Mouse (Mus musculus): ENCODE results near the gene Ier5. TPM values are rescaled to one million over a fixed set of nuclear protein-coding genes. Genes with fewer than 3 reads are reported as not detected.

Gene Ier5
- total RNA-seq, 2 experiments from 2014 or later: 28.2 to 28.6 TPM

GRCm38 (mm10) chr1:155102631-155103030, 3.2 kb upstream of the Ier5 start:
- DNase-seq (ENCODE audit: extremely low spot score in 1 of 2, low spot score in 1 of 2): no peak

DNA sequence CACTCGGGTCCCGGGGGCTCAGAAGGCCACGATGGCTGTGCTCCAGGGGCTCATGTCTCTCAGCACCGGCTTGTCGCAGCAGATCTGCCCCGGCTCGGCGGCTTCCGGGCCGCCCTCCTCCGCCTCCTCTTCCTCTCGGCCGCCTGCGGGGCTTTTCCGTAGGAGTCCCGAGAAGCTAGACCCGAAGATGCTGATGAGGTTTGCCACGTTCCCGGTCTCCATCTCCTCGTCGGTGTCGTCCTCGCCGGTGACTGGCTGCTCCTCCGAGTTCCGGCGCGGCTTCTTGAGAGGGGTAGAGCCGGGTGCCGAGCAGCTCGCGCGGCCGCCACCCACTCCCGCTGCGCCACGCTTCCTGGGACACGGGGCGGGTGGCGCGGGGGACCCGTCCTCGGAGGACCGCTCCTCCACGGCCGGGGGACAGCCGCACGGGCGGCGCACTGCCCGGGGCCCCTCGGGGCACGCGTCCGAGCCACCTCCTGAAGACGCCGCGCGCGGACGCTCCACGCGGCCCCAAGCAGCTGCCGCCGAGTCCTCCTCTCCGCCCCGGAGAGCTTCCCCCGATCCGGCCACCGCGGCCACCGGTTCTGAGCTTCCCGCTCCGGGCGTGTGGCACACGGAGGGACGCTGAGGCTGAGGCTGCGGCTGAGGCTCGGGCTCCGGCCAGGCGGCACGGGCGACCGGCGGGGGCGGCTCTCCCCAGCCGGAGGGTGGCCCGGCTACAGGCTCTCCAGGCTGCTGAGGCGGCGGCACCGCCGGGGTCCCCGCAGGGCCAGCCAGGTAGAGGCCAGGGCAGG, 753 bp downstream of the Ier5 start:
- DNase-seq (ENCODE audit: extremely low spot score in 1 of 2, low spot score in 1 of 2): peak; percentile 48 to 61

GRCm38 (mm10) chr1:155097931-155098485, 1.4 kb downstream of the Ier5 start:
- no peak for DNase-seq (ENCODE audit: extremely low spot score in 1 of 2, low spot score in 1 of 2)

- no peak for DNase-seq (ENCODE audit: extremely low spot score in 1 of 2, low spot score in 1 of 2)
Measured at GRCm38 (mm10) chr1:155097354-155097753, 2.1 kb downstream of the Ier5 start.

DNA sequence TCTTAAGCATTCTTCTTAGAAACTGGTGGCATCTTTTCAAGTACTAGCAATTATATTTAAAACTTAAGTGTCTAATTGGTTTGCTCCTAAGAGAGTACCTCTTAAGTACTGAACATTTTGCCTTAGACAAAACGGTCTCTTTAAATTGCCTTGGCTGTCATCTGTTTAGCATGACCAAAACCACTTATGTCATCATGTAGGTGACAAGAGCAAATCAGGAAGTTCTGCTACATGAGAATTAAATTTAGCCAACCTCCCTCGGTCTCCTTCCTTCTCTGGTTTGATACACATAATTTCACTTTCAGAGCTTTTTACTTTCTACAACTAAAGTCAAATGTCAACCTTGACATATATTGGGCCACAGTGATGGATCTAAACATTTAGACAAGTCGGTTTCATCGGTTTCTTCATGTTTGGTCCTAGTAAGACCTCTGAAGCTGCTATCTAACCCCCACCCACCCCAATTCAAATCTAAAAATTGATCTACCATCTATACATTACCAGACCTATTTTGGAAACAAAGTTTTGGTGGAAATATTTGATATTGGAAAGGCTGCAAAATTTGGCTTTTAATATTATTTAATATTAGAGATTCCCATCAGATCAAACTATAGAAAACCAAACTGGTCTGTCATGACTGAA, 2.7 kb downstream of the Ier5 start:
- no peak for DNase-seq (ENCODE audit: extremely low spot score in 1 of 2, low spot score in 1 of 2)

DNA sequence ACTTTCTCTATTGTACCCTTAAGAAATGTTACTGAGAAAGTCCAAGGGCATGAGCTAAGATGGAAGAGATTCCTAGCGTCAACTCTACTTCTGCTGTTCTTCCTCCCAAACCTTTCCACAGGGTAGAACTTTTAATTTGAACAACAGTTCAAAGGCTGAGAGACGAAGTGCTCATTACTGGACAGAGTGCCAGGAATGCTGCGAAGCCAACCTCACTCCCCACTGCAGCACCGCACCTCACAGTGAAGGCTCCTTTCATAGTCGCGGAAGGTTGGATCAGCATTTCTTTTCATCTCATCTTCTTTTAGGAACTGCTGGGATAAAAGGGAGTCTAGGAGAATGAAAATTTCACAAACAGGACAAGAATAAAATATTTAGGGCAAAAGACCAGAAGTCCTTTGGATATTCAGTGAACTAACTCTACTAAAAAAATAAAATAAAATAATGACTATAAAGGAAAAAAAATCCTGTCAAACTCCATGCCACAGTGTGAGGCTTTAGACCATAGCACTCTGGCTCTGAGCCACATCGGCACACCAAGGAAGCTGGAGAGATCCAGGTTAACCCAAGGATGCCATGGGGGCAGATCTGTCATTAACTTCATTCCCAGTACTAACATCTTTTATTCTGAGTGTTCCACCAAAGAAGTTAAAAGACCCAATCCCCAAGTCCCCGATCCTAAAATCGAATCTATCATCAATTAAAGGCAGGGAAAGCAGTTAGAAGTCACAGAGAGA, 5.3 kb downstream of the Ier5 start:
- DNase-seq (ENCODE audit: extremely low spot score in 1 of 2, low spot score in 1 of 2): no peak

- DNase-seq (ENCODE audit: extremely low spot score in 1 of 2, low spot score in 1 of 2): no peak
Measured at GRCm38 (mm10) chr1:155093145-155093791, 6.2 kb downstream of the Ier5 start.

DNA sequence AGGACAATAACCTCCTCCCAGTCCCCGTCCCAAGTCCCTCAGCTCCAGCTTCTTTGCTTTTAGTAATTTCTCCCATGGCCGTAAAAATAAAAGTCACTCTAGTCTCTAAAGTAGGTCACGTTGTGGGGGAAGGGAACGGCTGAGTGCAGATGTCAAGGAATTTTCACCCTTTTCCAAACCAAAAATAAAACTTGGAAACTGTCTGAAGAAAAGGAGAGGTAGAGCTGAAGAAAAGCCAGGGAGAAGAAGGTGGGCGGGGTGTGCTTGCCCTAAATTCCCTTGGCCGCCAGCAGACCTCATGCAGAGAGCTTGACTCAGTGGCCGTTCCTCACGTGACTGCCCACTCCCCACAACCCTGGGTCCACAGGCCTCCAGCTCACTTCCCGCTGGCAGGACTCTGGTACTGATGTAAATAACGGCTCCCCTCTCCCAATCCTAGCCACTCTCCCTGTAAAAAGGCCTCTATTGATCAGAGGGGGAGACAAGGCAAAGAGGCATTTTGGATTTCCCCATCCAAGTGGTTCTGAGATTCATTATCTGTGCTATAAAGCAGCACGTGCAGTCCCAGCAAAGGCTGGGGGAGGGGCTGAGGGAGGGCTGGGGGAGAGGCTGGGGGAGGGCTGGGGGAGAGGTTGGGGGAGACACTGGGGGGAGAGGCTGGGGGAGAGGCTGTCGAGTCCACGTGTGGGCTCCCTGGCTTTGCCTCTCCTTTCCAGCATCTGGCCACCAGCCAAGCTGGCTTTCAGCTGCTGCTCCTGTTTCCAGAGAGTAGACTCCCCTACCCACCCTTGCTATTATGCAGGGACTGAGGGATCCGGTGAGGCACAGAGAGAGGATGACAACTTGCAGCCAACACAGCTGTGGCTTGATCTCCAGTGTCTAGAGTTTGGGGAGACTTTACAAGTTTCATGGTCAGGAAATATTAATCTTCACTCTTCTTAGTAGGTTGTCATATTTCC, 7.3 kb downstream of the Ier5 start:
- peak in 1 of 2 experiments; percentile 56 for DNase-seq (ENCODE audit: extremely low spot score in 1 of 2, low spot score in 1 of 2)

GRCm38 (mm10) chr1:155091374-155091841, 8.0 kb downstream of the Ier5 start:
- DNase-seq (ENCODE audit: extremely low spot score in 1 of 2, low spot score in 1 of 2): no peak

DNA sequence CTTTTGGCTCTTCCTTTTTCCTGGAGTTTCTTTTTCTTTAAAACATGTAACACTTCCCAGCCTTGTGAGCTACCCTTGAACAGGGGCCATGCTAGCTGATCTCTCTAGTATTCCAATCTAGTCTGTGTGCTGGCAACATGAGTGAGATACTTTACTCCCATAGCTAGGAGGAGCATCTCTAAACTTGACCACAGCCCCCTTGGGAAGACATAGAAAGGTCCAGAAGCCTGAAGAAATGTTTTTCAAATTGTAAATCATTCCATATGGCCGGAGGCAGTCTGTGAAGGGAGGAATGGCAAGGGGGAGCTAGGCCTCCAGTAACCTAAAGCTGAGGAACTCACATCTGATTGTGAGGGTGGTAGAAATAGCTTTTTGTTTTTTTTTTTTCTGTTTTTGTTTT, 8.7 kb downstream of the Ier5 start:
- no peak for DNase-seq (ENCODE audit: extremely low spot score in 1 of 2, low spot score in 1 of 2)

GRCm38 (mm10) chr1:155090327-155090726, 9.1 kb downstream of the Ier5 start:
- DNase-seq (ENCODE audit: extremely low spot score in 1 of 2, low spot score in 1 of 2): no peak

DNA sequence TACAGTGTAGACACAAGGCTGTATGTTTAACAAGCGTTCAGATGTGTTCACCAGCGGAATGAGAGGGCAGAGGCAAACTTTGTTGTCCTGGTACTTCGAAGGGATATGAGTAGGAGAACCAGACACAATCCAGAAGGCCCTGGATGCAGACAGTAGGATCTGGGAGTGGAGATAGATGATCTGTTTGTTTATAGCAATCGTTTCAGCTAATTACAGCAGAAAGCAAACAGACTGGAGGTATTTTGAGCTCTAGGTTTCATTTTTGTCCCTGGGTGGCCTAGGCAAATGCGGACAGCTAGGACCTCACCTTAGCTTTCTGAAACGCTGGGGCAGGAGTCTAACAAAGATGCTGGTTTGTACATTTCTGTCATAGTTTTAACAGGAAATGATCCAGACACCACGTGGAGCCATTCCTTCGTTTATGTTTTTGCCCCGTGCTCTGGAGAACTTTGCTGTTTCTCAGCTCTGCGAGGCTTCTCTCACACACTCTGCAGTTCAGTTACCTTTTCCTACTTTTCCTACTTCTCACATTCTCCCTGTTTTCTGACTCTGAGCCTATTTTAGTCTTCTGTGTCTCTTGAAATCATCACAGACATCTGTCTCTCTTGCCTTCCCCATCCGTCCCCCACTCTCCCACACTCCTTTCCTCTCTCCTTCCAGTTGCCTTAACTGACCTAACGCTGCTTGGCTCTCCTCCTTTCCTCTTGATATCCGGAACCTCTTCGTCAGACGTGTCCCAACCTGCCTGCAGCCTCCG, 10.4 kb downstream of the Ier5 start:
- no peak for DNase-seq (ENCODE audit: extremely low spot score in 1 of 2, low spot score in 1 of 2)

DNA sequence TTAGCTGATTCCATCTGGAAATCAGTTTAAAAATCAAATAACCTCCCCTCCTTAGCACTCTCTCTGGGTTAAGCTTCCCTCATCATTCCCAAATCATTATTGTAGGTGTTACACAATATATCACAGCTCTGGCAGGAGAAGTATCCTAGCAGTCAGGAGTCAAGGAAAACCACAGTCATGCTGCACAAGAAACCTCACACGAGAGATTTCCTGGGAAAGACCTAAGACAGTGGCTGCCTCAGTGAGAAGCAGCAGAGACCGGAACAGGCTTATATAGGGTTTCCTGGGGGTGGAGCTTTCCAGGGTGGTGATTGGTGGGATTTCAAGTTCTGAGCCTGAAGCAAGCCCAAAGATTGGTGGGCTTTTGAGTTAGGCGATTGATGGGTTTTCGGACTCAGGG, 11.4 kb downstream of the Ier5 start:
- DNase-seq (ENCODE audit: extremely low spot score in 1 of 2, low spot score in 1 of 2): no peak

- no peak for DNase-seq (ENCODE audit: extremely low spot score in 1 of 2, low spot score in 1 of 2)
Measured at GRCm38 (mm10) chr1:155086893-155087292, 12.5 kb downstream of the Ier5 start.

- no peak for DNase-seq (ENCODE audit: extremely low spot score in 1 of 2, low spot score in 1 of 2)
Measured at GRCm38 (mm10) chr1:155086416-155086815, 13.0 kb downstream of the Ier5 start.

- DNase-seq (ENCODE audit: extremely low spot score in 1 of 2, low spot score in 1 of 2): no peak
Measured at GRCm38 (mm10) chr1:155084839-155085238, 14.6 kb downstream of the Ier5 start.

- DNase-seq (ENCODE audit: extremely low spot score in 1 of 2, low spot score in 1 of 2): peak; percentile 91 to 92
Measured at GRCm38 (mm10) chr1:155083271-155084265, 15.9 kb downstream of the Ier5 start.

DNA sequence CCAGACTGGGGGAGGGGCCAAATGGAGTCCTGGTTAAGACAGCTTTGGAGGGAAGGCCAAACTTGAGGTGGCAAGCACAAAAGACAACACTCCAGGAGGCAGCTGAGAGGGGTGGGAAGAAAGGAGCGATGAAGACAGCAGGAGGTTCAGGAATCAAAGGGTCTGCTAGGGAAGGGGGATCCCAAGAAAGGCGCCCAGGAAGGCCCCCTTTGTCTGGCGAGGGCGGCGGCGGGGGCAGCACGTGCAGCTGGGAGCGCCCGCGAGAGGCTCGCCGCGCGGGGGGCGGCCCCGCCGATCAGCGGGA, 16.5 kb downstream of the Ier5 start:
- DNase-seq (ENCODE audit: extremely low spot score in 1 of 2, low spot score in 1 of 2): no peak

All from layer of hippocampus, postnatal 25 days (tissue).